Mouse (Mus musculus): ENCODE measurements around the gene Myo18a. TPM values are rescaled to one million over a fixed set of nuclear protein-coding genes. Genes with fewer than 3 reads are reported as not detected.
A peak's percentile ranks its signal among the peaks of the same experiment; 100 is the strongest.

Gene Myo18a
- polyA plus RNA-seq, 1 experiment from 2014 or later, result 154 TPM

DNA sequence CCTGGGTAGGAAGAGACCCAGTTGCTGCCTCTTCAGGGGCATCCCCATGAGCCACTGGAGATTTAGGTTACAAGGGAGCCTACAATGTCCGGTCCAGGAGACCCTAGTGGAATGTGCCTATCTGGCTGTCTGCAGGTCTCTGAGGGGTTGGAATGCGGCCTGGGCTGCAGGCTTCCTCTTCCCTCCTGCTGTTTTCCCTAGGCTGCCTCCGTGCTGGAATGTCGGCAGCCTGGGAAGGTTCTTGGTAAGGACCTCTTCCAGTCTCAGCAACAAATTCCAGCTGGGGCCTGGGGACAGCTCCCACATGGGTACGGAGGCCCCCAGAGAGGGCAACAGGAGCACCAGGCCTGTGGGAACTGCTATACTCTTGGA lies 22.3 kb downstream of the Myo18a start:
- peak overlapping the region; percentile 28; the same call in 1 of the 2 replicates for H3K9ac ChIP-seq
- H3K4me3 ChIP-seq, result no peak overlapping the region
- peak overlapping the region; percentile 95 for H3K27ac ChIP-seq (ENCODE audit: poor library complexity, severe bottlenecking)
- ATAC-seq (ENCODE audit: insufficient number of reproducible peaks, low FRiP score), result peak; percentile 44; the same call in 1 of the 2 replicates
- no peaks in the 10 kb centered on the region for H3K36me3 ChIP-seq
- H3K27me3 ChIP-seq (replicated peaks), result no peaks in the 10 kb centered on the region
- peaks cover 77% of the 10 kb centered on the region for H3K4me1 ChIP-seq (replicated peaks)
- no peaks in the 10 kb centered on the region for H3K9me3 ChIP-seq (replicated peaks)
- WGBS, result 4% methylated on average over 5 of the region's 5 CpGs
- H3K4me2 ChIP-seq, result peak overlapping the region; percentile 44

DNA sequence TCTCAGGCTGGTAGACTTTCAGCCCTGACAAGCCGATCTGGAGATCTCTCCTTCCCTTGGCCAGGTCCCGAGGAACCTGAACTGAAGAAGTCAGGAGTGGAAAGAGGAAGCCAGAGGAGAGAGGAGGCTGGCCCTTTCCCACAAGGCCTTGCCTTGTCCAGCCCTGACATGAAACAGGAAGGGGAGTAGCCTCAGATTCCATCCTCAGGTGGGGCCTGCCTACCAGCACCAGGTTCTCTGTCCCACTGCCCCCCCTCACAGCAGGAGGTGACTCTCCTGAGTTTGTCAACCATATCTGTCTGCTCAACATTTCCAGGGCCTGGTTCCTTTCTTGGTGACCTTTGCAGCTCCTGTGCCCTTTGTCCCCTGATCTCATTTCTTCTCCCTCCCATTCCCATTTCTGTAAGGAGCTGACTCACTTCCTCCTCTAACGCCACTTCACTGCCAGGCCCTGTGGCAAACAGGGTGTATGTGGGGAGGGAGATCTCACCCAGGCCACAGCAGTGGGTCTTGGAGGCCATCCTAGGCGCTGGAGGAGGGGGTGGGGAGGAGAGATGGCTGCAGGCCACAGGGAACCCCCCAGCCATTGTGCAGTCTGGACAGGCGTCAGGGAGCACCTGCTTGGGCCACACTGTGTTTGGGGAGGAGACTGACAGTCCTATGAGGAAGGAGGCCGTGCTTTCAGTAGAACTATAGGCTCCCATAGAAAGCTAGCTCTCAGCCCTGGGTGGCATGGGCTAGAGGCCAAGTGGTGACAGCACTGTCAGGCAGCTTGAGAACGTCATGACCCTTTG lies 22.9 kb downstream of the Myo18a start:
- peak overlapping the region; percentile 95 for H3K27ac ChIP-seq (ENCODE audit: poor library complexity, severe bottlenecking)
- H3K36me3 ChIP-seq, result no peaks in the 10 kb centered on the region
- peak overlapping the region; percentile 44 for H3K4me2 ChIP-seq
- peak overlapping the region; percentile 57 for H3K9ac ChIP-seq
- peak; percentile 39 for ATAC-seq (ENCODE audit: insufficient number of reproducible peaks, low FRiP score)
- no peaks in the 10 kb centered on the region for H3K27me3 ChIP-seq (replicated peaks)
- H3K4me1 ChIP-seq (replicated peaks), result peaks cover 77% of the 10 kb centered on the region
- WGBS, result 18% methylated on average over 7 of the region's 7 CpGs
- H3K9me3 ChIP-seq (replicated peaks), result no peaks in the 10 kb centered on the region
- no peak overlapping the region for H3K4me3 ChIP-seq

DNA sequence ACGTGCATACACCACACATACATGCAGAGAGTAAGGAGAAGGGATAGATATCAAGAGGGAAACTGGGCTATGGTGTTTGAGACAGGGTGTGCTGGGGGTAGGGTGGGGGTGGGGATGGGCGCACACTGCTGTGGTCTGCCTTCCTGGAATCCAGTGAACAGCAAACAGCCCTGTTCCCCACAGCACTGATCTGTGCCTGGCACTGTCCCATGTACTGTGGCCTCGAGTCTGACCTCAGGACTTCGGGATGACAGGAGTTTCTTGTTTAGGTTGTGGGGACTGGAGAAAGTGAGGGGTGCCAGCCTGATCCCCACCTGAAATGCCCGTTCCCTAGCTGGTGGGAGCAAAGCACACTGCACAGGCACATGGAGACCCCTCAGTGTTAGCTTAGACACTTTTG lies 24.7 kb downstream of the Myo18a start, which contains the start of gene Gm10277:
Gene Gm10277, minus strand, starts transcription at position 41 of the 400 bp plus-strand sequence.
- no peak for ATAC-seq (ENCODE audit: insufficient number of reproducible peaks, low FRiP score)
- Histone ChIP-seq H3K4me2 (no peak within 1 kb of the TSS), H3K27ac (ENCODE audit: poor library complexity, severe bottlenecking) (peak within 1 kb of the TSS; percentile 95), H3K9me3 (replicated peaks) (no peaks in the 10 kb centered on the region), H3K4me1 (replicated peaks) (peaks cover 79% of the 10 kb centered on the region), H3K27me3 (replicated peaks) (no peaks in the 10 kb centered on the region), H3K4me3 (no peak within 1 kb of the TSS), H3K36me3 (no peaks in the 10 kb centered on the region), H3K9ac (0 out of 2 replicates have a peak within 1 kb of the TSS, but pooled peaks have one; percentile 57)
- WGBS, result 76% methylated on average over 5 of the region's 5 CpGs

DNA sequence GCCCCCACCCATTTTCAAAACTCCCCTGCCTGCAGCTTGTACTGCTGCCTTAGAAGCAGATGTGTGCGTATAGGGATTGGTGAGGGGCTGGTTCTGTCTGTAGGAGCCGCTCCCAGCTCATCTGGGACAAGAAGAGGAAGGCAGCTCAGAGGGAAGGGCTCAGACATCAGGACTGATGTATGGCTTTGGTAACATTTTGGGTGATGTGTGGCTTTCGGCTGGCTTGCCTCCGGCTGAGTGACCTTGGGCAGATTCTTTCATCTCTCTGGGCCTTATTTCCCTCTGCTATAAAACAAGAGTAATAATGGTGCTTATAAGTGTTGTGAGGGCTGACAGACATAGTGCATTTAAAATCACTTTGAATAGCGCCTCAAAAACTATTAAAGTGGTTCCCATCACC lies 26.5 kb downstream of the Myo18a start:
- Histone ChIP-seq H3K36me3 (no peaks in the 10 kb centered on the region), H3K9ac (no peak overlapping the region), H3K27ac (ENCODE audit: poor library complexity, severe bottlenecking) (no peak overlapping the region), H3K4me2 (no peak overlapping the region), H3K27me3 (replicated peaks) (no peaks in the 10 kb centered on the region), H3K4me3 (no peak overlapping the region), H3K9me3 (replicated peaks) (no peaks in the 10 kb centered on the region), H3K4me1 (replicated peaks) (peaks cover 68% of the 10 kb centered on the region)
- WGBS, result 92% methylated on average over 5 of the region's 5 CpGs
- no peak for ATAC-seq (ENCODE audit: insufficient number of reproducible peaks, low FRiP score)

DNA sequence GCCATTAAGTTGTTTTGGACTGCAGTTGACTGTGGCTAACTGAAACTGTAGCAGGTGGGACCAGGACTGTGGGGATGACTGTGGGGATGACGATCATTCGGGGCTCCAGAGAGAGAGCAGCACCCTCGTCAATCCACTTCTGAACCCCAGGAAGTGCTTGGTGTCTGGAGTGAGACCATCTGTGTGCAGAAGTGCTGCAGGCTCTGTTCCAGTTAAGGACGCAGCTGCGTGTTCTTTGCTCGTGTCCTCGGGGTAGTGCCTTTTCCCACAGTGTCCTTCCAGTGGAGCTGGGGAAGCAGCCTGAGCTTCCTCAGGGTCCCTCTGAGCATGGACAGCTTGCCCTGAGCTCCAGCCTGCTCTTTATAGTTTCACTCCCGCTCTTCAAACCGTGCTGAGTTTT lies 27.2 kb downstream of the Myo18a start:
- H3K27ac ChIP-seq (ENCODE audit: poor library complexity, severe bottlenecking), result peak overlapping the region; percentile 89
- 16% methylated on average over 9 of the region's 9 CpGs for WGBS
- peak overlapping the region; percentile 61 for H3K9ac ChIP-seq
- H3K4me2 ChIP-seq, result peak overlapping the region; percentile 31
- ATAC-seq (ENCODE audit: insufficient number of reproducible peaks, low FRiP score), result no peak
- no peak overlapping the region for H3K4me3 ChIP-seq
- no peaks in the 10 kb centered on the region for H3K27me3 ChIP-seq (replicated peaks)
- no peaks in the 10 kb centered on the region for H3K9me3 ChIP-seq (replicated peaks)
- no peaks in the 10 kb centered on the region for H3K36me3 ChIP-seq
- peaks cover 60% of the 10 kb centered on the region for H3K4me1 ChIP-seq (replicated peaks)

DNA sequence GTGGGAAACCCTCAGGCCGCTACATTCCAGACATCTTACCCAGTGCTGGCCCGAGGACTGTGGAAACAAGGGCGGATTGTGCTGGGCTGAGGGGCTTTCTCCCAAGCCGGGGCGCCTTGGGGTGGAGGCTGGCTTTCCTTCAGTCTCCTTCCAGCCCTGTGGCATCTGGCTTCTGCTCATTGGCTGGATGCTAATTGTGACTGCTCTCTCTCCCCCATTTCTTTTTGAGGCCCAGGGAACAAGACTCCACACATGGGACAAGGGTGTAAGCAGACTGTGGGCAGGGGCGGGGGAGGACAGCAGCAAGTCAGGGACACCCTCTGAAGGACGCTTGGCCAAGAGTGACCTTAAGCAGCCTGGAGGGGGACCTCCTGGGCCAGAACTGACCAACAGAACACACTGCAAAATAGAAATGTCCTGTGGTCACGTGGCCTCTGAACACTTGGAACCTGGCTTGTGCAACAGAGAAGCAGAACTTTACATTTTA lies 28.2 kb downstream of the Myo18a start:
- Histone ChIP-seq H3K4me3 (no peak overlapping the region), H3K4me1 (replicated peaks) (peaks cover 50% of the 10 kb centered on the region), H3K36me3 (no peaks in the 10 kb centered on the region), H3K9me3 (replicated peaks) (no peaks in the 10 kb centered on the region), H3K4me2 (peak overlapping the region; percentile 31; the same call in 1 of the 2 replicates), H3K27me3 (replicated peaks) (no peaks in the 10 kb centered on the region), H3K9ac (peak overlapping the region; percentile 61), H3K27ac (ENCODE audit: poor library complexity, severe bottlenecking) (peak overlapping the region; percentile 89)
- WGBS, result 21% methylated on average over 8 of the region's 8 CpGs
- ATAC-seq (ENCODE audit: insufficient number of reproducible peaks, low FRiP score), result no peak; the same call in 1 of the 2 replicates

DNA sequence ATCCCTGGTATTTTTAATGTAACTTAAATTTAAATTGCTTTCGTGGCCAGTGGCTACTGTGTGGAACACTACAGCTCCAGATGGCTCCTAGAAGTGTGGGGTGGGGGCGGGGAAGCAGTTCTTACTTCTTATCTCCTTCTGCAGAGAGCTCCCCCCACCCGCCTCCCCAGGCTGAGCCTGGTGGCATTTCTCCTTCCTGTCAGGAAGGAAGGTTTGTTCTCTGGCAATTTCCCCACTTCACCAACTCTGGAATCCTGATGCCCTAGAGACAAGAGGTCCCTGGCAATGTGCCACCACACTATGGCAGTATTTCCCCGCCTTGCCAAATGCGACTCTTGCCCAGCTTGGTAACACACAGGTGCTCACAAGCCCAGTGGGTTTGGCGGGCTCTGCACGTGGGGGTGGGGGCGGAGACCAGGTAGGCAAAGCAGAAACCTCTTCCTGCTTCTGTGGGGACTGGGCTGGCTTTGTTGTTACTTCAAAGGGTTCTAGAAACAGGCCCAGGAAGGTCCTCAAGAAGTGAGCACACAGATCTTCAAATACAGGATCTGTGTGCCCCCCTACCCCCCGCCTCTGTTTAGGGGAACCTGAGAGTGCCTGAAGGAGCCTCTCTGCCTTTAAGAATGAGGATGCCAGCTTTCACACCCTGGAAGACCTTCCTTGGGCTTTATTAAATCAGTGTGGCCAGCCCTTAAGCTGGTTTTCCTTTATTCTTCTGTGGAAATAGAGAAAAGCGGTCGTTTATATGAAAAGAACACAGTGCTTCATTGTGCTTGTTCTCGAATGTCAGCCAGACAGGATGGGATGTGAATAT lies 28.9 kb downstream of the Myo18a start:
- Histone ChIP-seq H3K9ac (peak overlapping the region; percentile 7; the same call in 1 of the 2 replicates), H3K4me1 (replicated peaks) (peaks cover 44% of the 10 kb centered on the region), H3K4me2 (0 out of 2 replicates have a peak overlapping the region, but pooled peaks have one; percentile 31), H3K4me3 (no peak overlapping the region), H3K36me3 (no peaks in the 10 kb centered on the region), H3K27me3 (replicated peaks) (no peaks in the 10 kb centered on the region), H3K9me3 (replicated peaks) (no peaks in the 10 kb centered on the region), H3K27ac (ENCODE audit: poor library complexity, severe bottlenecking) (peak overlapping the region; percentile 89)
- 29% methylated on average over 12 of the region's 12 CpGs for WGBS
- 0 out of 2 replicates have a peak, but pooled peaks have one; percentile 51 for ATAC-seq (ENCODE audit: insufficient number of reproducible peaks, low FRiP score)

DNA sequence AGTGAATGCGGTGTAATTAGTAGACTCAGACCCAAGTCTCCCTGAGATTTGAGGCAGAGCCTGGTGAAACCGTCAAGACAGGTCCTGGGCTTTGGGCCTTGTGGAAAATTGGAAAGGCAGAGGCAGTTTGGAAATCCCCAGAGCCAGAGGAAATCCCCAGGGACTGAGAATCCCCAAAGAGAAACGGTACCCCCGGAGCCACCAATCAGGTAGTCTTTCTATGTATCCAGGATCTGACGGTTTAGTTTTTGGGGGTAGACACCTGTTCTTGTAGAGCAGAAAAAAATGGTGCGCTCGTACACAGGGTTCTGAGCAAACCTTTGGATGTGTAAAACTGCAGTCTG lies 29.5 kb downstream of the Myo18a start:
- Histone ChIP-seq H3K9ac (no peak overlapping the region; the same call in 1 of the 2 replicates), H3K9me3 (replicated peaks) (no peaks in the 10 kb centered on the region), H3K27ac (ENCODE audit: poor library complexity, severe bottlenecking) (peak overlapping the region; percentile 89), H3K4me2 (peak overlapping the region; percentile 88; the same call in 1 of the 2 replicates), H3K4me3 (no peak overlapping the region), H3K36me3 (no peaks in the 10 kb centered on the region), H3K4me1 (replicated peaks) (peaks cover 43% of the 10 kb centered on the region), H3K27me3 (replicated peaks) (no peaks in the 10 kb centered on the region)
- WGBS, result 66% methylated on average over 7 of the region's 7 CpGs
- ATAC-seq (ENCODE audit: insufficient number of reproducible peaks, low FRiP score), result no peak

DNA sequence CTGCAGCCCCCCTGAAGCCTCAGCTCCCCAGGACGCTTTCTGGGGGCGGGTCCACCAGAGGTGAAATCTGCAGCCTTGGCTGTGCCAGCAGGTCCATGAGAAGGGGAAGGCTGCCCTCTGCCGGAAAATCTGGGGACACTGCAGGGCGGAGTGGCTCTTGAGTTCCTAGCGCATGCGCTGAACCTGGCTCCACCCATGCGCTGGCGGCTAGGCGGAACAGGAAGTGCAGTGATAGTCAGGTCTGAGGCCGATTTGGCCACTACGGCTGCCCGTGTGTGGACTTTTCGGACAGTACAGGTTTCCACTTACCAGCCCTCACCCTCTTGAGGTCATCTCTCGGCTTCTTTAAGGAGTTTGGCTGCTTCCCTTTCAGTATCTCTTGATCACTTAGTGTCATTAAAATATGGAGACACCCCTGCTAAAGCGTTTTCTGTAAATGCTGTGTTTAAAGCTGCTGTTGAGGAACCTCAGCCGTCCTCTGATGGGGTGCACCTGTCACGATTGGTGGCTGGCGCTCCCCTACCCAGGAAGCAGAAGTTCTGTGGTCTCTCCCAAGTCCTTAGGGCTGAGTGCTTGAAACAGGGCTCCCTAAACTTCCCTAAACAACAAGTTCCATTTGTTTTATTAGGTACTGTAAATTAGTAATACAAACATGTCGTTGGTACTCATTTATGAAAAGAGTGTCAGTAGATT lies 30.3 kb downstream of the Myo18a start:
- peaks cover 40% of the 10 kb centered on the region for H3K4me1 ChIP-seq (replicated peaks)
- H3K9me3 ChIP-seq (replicated peaks), result no peaks in the 10 kb centered on the region
- no peaks in the 10 kb centered on the region for H3K27me3 ChIP-seq (replicated peaks)
- ATAC-seq (ENCODE audit: insufficient number of reproducible peaks, low FRiP score), result peak; percentile 83
- peak overlapping the region; percentile 70 for H3K27ac ChIP-seq (ENCODE audit: poor library complexity, severe bottlenecking)
- 5% methylated on average over 19 of the region's 19 CpGs for WGBS
- H3K9ac ChIP-seq, result peak overlapping the region; percentile 74
- H3K4me3 ChIP-seq, result peak overlapping the region; percentile 53
- peak overlapping the region; percentile 88 for H3K4me2 ChIP-seq
- H3K36me3 ChIP-seq, result no peaks in the 10 kb centered on the region

DNA sequence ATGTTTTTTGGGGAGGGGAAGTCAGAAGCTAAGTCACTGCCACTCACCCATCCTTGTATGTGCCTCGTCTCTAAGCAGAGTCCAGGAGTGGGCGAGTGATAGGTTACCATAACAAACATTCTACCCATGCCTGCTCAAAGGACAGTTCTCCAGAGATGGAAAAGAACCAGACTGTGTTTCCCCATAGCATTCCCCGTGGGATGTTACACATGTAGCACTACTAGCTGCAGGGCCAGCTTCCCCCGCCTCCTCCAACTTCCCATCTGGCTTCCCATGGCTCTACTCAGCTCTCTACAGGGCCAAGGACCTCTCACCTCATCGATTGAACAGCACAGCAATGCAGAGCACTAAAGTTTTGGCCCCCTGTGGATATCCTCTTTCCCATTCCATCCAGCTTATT lies 32.2 kb downstream of the Myo18a start:
- WGBS, result 77% methylated on average over 5 of the region's 5 CpGs

More for the DNA sequence above, 32.2 kb downstream of the Myo18a start:
- H3K9ac ChIP-seq, result no peak overlapping the region
- no peak for ATAC-seq (ENCODE audit: insufficient number of reproducible peaks, low FRiP score)
- H3K27ac ChIP-seq (ENCODE audit: poor library complexity, severe bottlenecking), result no peak overlapping the region
- no peak overlapping the region for H3K4me3 ChIP-seq
- peaks cover 46% of the 10 kb centered on the region for H3K4me1 ChIP-seq (replicated peaks)
- H3K36me3 ChIP-seq, result 0 out of 2 replicates have a peak, but pooled peaks cover 4% of the 10 kb centered on the region
- no peak overlapping the region for H3K4me2 ChIP-seq
- H3K27me3 ChIP-seq (replicated peaks), result no peaks in the 10 kb centered on the region
- H3K9me3 ChIP-seq (replicated peaks), result no peaks in the 10 kb centered on the region
